Mouse (Mus musculus): ENCODE data around the gene Pou2f3. TPM values are rescaled to one million over a fixed set of nuclear protein-coding genes. Genes with fewer than 3 reads are reported as not detected.
A peak's percentile ranks its signal among the peaks of the same experiment; 100 is the strongest.

The Pou2f3 gene
- polyA plus RNA-seq, 1 experiment from 2014 or later: 12.7 TPM

- peak overlapping the region; percentile 72; the same call in 1 of the 2 replicates for H3K27ac ChIP-seq (replicated peaks)
- H3K9me3 ChIP-seq (replicated peaks): no peaks in the 10 kb centered on the region
- no peaks in the 10 kb centered on the region for H3K27me3 ChIP-seq
- ATAC-seq (ENCODE audit: insufficient number of reproducible peaks, low FRiP score, low TSS enrichment, low read depth): 0 out of 2 replicates have a peak, but pooled peaks have one; percentile 6
- peaks cover 7% of the 10 kb centered on the region; the same call in 1 of the 2 replicates for H3K36me3 ChIP-seq
- H3K9ac ChIP-seq: no peak overlapping the region
- H3K4me3 ChIP-seq (replicated peaks): no peak overlapping the region
- peaks cover 79% of the 10 kb centered on the region for H3K4me1 ChIP-seq
- 46% methylated on average over 4 of the region's 4 CpGs for WGBS
- no peak overlapping the region for H3K4me2 ChIP-seq (replicated peaks)
Observed at GRCm38 (mm10) chr9:43230886-43231285, 20.7 kb upstream of the Pou2f3 start.

GRCm38 (mm10) chr9:43229962-43230361 is 19.8 kb upstream of the Pou2f3 start:
- H3K9me3 ChIP-seq (replicated peaks): no peaks in the 10 kb centered on the region
- H3K4me1 ChIP-seq: peaks cover 81% of the 10 kb centered on the region
- H3K27ac ChIP-seq (replicated peaks): no peak overlapping the region
- 0 out of 2 replicates have a peak overlapping the region, but pooled peaks have one; percentile 6 for H3K9ac ChIP-seq
- H3K4me3 ChIP-seq (replicated peaks): no peak overlapping the region
- H3K36me3 ChIP-seq: peaks cover 7% of the 10 kb centered on the region; the same call in 1 of the 2 replicates
- ATAC-seq (ENCODE audit: insufficient number of reproducible peaks, low FRiP score, low TSS enrichment, low read depth): no peak
- no peaks in the 10 kb centered on the region for H3K27me3 ChIP-seq
- H3K4me2 ChIP-seq (replicated peaks): no peak overlapping the region
- WGBS: 86% methylated on average over 7 of the region's 7 CpGs

- Histone ChIP-seq H3K9ac (no peak overlapping the region), H3K9me3 (replicated peaks) (no peaks in the 10 kb centered on the region), H3K27ac (replicated peaks) (no peak overlapping the region), H3K4me3 (replicated peaks) (no peak overlapping the region), H3K4me1 (peaks cover 82% of the 10 kb centered on the region), H3K36me3 (peaks cover 9% of the 10 kb centered on the region; the same call in 1 of the 2 replicates), H3K27me3 (no peaks in the 10 kb centered on the region), H3K4me2 (replicated peaks) (no peak overlapping the region)
- ATAC-seq (ENCODE audit: insufficient number of reproducible peaks, low FRiP score, low TSS enrichment, low read depth): no peak
- 90% methylated on average over 10 of the region's 10 CpGs for WGBS
Observed at GRCm38 (mm10) chr9:43229398-43229895, 19.3 kb upstream of the Pou2f3 start.

GRCm38 (mm10) chr9:43228745-43229144 is 18.6 kb upstream of the Pou2f3 start:
- H3K9me3 ChIP-seq (replicated peaks): no peaks in the 10 kb centered on the region
- H3K4me2 ChIP-seq (replicated peaks): no peak overlapping the region
- 82% methylated on average over 2 of the region's 2 CpGs for WGBS
- H3K9ac ChIP-seq: no peak overlapping the region
- no peaks in the 10 kb centered on the region for H3K27me3 ChIP-seq
- no peak for ATAC-seq (ENCODE audit: insufficient number of reproducible peaks, low FRiP score, low TSS enrichment, low read depth)
- peaks cover 15% of the 10 kb centered on the region; the same call in 1 of the 2 replicates for H3K36me3 ChIP-seq
- H3K27ac ChIP-seq (replicated peaks): no peak overlapping the region
- no peak overlapping the region for H3K4me3 ChIP-seq (replicated peaks)
- peaks cover 75% of the 10 kb centered on the region for H3K4me1 ChIP-seq

GRCm38 (mm10) chr9:43227626-43228025 is 17.5 kb upstream of the Pou2f3 start:
- Histone ChIP-seq H3K9me3 (replicated peaks) (no peaks in the 10 kb centered on the region), H3K4me2 (replicated peaks) (no peak overlapping the region), H3K4me3 (replicated peaks) (no peak overlapping the region), H3K36me3 (peaks cover 25% of the 10 kb centered on the region; the same call in 1 of the 2 replicates), H3K27ac (replicated peaks) (no peak overlapping the region), H3K9ac (no peak overlapping the region), H3K4me1 (peaks cover 64% of the 10 kb centered on the region), H3K27me3 (no peaks in the 10 kb centered on the region)
- 81% methylated on average over 8 of the region's 8 CpGs for WGBS
- no peak for ATAC-seq (ENCODE audit: insufficient number of reproducible peaks, low FRiP score, low TSS enrichment, low read depth)

GRCm38 (mm10) chr9:43226573-43227160 is 16.5 kb upstream of the Pou2f3 start:
- Histone ChIP-seq H3K4me2 (replicated peaks) (no peak overlapping the region), H3K27ac (replicated peaks) (no peak overlapping the region), H3K4me1 (peaks cover 61% of the 10 kb centered on the region), H3K9me3 (replicated peaks) (no peaks in the 10 kb centered on the region), H3K9ac (no peak overlapping the region), H3K27me3 (no peaks in the 10 kb centered on the region), H3K36me3 (peaks cover 32% of the 10 kb centered on the region; the same call in 1 of the 2 replicates), H3K4me3 (replicated peaks) (no peak overlapping the region)
- 53% methylated on average over 9 of the region's 9 CpGs for WGBS
- no peak for ATAC-seq (ENCODE audit: insufficient number of reproducible peaks, low FRiP score, low TSS enrichment, low read depth)

- ATAC-seq (ENCODE audit: insufficient number of reproducible peaks, low FRiP score, low TSS enrichment, low read depth): no peak
- Histone ChIP-seq H3K27me3 (no peaks in the 10 kb centered on the region), H3K4me1 (peaks cover 49% of the 10 kb centered on the region), H3K9ac (no peak overlapping the region), H3K36me3 (peaks cover 40% of the 10 kb centered on the region), H3K27ac (replicated peaks) (no peak overlapping the region), H3K9me3 (replicated peaks) (no peaks in the 10 kb centered on the region), H3K4me3 (replicated peaks) (no peak overlapping the region), H3K4me2 (replicated peaks) (no peak overlapping the region)
- 30% methylated on average over 2 of the region's 2 CpGs for WGBS
Observed at GRCm38 (mm10) chr9:43225481-43225880, 15.3 kb upstream of the Pou2f3 start.

GRCm38 (mm10) chr9:43224771-43225355 is 14.7 kb upstream of the Pou2f3 start:
- ATAC-seq (ENCODE audit: insufficient number of reproducible peaks, low FRiP score, low TSS enrichment, low read depth): no peak
- H3K27ac ChIP-seq (replicated peaks): no peak overlapping the region
- peaks cover 41% of the 10 kb centered on the region for H3K36me3 ChIP-seq
- no peaks in the 10 kb centered on the region for H3K27me3 ChIP-seq
- H3K4me1 ChIP-seq: peaks cover 43% of the 10 kb centered on the region
- no peak overlapping the region for H3K9ac ChIP-seq
- no peaks in the 10 kb centered on the region for H3K9me3 ChIP-seq (replicated peaks)
- 58% methylated on average over 11 of the region's 11 CpGs for WGBS
- H3K4me2 ChIP-seq (replicated peaks): no peak overlapping the region
- H3K4me3 ChIP-seq (replicated peaks): no peak overlapping the region

GRCm38 (mm10) chr9:43222429-43222715 is 12.2 kb upstream of the Pou2f3 start:
- Histone ChIP-seq H3K9me3 (replicated peaks) (no peaks in the 10 kb centered on the region), H3K4me2 (replicated peaks) (no peak overlapping the region), H3K27me3 (no peaks in the 10 kb centered on the region), H3K27ac (replicated peaks) (peak overlapping the region; percentile 63), H3K36me3 (peaks cover 34% of the 10 kb centered on the region), H3K4me1 (peaks cover 33% of the 10 kb centered on the region), H3K9ac (no peak overlapping the region), H3K4me3 (replicated peaks) (no peak overlapping the region)
- ATAC-seq (ENCODE audit: insufficient number of reproducible peaks, low FRiP score, low TSS enrichment, low read depth): no peak
- 44% methylated on average over 8 of the region's 8 CpGs for WGBS

GRCm38 (mm10) chr9:43221643-43222428 is 11.7 kb upstream of the Pou2f3 start:
- peak overlapping the region; percentile 63 for H3K27ac ChIP-seq (replicated peaks)
- no peak overlapping the region for H3K4me3 ChIP-seq (replicated peaks)
- no peak overlapping the region for H3K4me2 ChIP-seq (replicated peaks)
- no peak overlapping the region for H3K9ac ChIP-seq
- no peaks in the 10 kb centered on the region for H3K9me3 ChIP-seq (replicated peaks)
- 30% methylated on average over 18 of the region's 18 CpGs for WGBS
- H3K4me1 ChIP-seq: peaks cover 29% of the 10 kb centered on the region
- H3K36me3 ChIP-seq: peaks cover 34% of the 10 kb centered on the region
- H3K27me3 ChIP-seq: no peaks in the 10 kb centered on the region
- ATAC-seq (ENCODE audit: insufficient number of reproducible peaks, low FRiP score, low TSS enrichment, low read depth): 0 out of 2 replicates have a peak, but pooled peaks have one; percentile 53

- no peaks in the 10 kb centered on the region for H3K36me3 ChIP-seq
- H3K4me2 ChIP-seq (replicated peaks): peak overlapping the region; percentile 40
- H3K9me3 ChIP-seq (replicated peaks): no peaks in the 10 kb centered on the region
- H3K4me3 ChIP-seq (replicated peaks): no peak overlapping the region; the same call in 1 of the 2 replicates
- peak overlapping the region; percentile 74 for H3K27ac ChIP-seq (replicated peaks)
- ATAC-seq (ENCODE audit: insufficient number of reproducible peaks, low FRiP score, low TSS enrichment, low read depth): 0 out of 2 replicates have a peak, but pooled peaks have one; percentile 32
- WGBS: 13% methylated on average over 11 of the region's 11 CpGs
- peaks cover 21% of the 10 kb centered on the region for H3K4me1 ChIP-seq
- peaks cover 7% of the 10 kb centered on the region for H3K27me3 ChIP-seq
- H3K9ac ChIP-seq: no peak overlapping the region
Observed at GRCm38 (mm10) chr9:43210771-43211450, 742 bp upstream of the Pou2f3 start.
